Mouse (Mus musculus) G1E (cell line): ENCODE measurements around the gene Iqch. TPM values are rescaled to one million over a fixed set of nuclear protein-coding genes. Genes with fewer than 3 reads are reported as not detected.
"Not testable (repeated sequence)": the region's sequence is repeated elsewhere in the genome, so short reads cannot be mapped to it uniquely, and the experiment has no call there.

Source experiments
- ATAC-seq: 2 replicates; pipeline ENCODE4 v1.8.0; 2016; ENCODE audit warnings: mild to moderate bottlenecking; ENCODE audit not compliant: insufficient number of reproducible peaks, poor library complexity, low FRiP score, severe bottlenecking; ENCODE audit errors: extremely low read depth
- DNase-seq: peaks from one replicate; pipeline ENCODE4 v3.0.0; 2012; ENCODE audit warnings: low spot score
- H3K27me3 ChIP-seq: 2 replicates; pipeline ENCODE4 v1.6.1; 2012; ENCODE audit warnings: mild to moderate bottlenecking, low read length, inconsistent platforms; ENCODE audit not compliant: insufficient read depth
- H3K36me3 ChIP-seq: replicated peaks from 2 replicates; pipeline ENCODE3; 2012; ENCODE audit warnings: mild to moderate bottlenecking, inconsistent platforms
- H3K4me1 ChIP-seq: 2 replicates; pipeline ENCODE4 v1.6.1; 2012; ENCODE audit warnings: low read depth, low read length, inconsistent platforms, mixed read lengths; ENCODE audit not compliant: insufficient read depth
- H3K4me3 ChIP-seq: 2 replicates; pipeline ENCODE4 v1.5.1; 2012; ENCODE audit warnings: low read depth, mild to moderate bottlenecking, inconsistent platforms, low read length, moderate library complexity, mixed read lengths
- H3K9me3 ChIP-seq: replicated peaks from 2 replicates; pipeline ENCODE4 v1.6.1; 2012; ENCODE audit warnings: inconsistent platforms
- CTCF ChIP-seq: IDR thresholded peaks from 2 replicates; pipeline ENCODE4 v1.5.1; 2012; ENCODE audit warnings: low read depth, low read length, inconsistent platforms, mixed read lengths
- GATA1 ChIP-seq: IDR thresholded peaks from 2 replicates; pipeline ENCODE4 v1.6.1; 2012; ENCODE audit warnings: borderline replicate concordance, low read length, inconsistent platforms, mixed read lengths
- GATA2 ChIP-seq: IDR thresholded peaks from 2 replicates; pipeline ENCODE4 v1.6.1; 2012; ENCODE audit warnings: low read depth, low read length, inconsistent platforms, borderline replicate concordance
- POLR2AphosphoS5 ChIP-seq: IDR thresholded peaks from 2 replicates; pipeline ENCODE4 v1.6.1; 2012; ENCODE audit warnings: low read depth, low read length, inconsistent platforms; ENCODE audit not compliant: insufficient replicate concordance
- TAL1 ChIP-seq: conservative IDR thresholded peaks from 2 replicates; pipeline ENCODE4 v1.6.1; 2012; ENCODE audit warnings: low read depth, low read length, inconsistent platforms, mixed read lengths
- polyA plus RNA-seq: library from polyadenylated mRNA; stranded (reverse); fragments of >175 nt; gene quantifications from 2 replicates; pipeline ENCODE4 v1.2.3, GENCODE M21; 2012
- total RNA-seq, 2 experiments: library from RNA; stranded (forward) in 1 of 2; stranded (reverse) in 1 of 2; fragments of 200-1000 nt in 1 of 2; fragments of >200 nt in 1 of 2; fragmentation: Nextera tagmentation in 1 of 2; gene quantifications; 2 replicates each; pipeline ENCODE4 v1.2.3; 2014 to 2017

Gene Iqch
- total and polyA plus RNA-seq, 3 experiments, result 0.22 TPM; not detected in 2

GRCm38 (mm10) chr9:63561931-63562330, 40.4 kb downstream of the Iqch start:
- TF ChIP-seq TAL1 (no peak), GATA1 (no peak), GATA2 (no peak), CTCF (no peak), POLR2AphosphoS5 (no peak)
- Histone ChIP-seq H3K9me3 (no peaks in the 10 kb centered on the region), H3K27me3 (peaks cover 14% of the 10 kb centered on the region), H3K4me3 (no peak overlapping the region), H3K4me1 (no peaks in the 10 kb centered on the region), H3K36me3 (no peaks in the 10 kb centered on the region)
- no peak for ATAC-seq
- no peak for DNase-seq

GRCm38 (mm10) chr9:63556933-63557332, 45.4 kb downstream of the Iqch start:
- Histone ChIP-seq H3K36me3 (no peaks in the 10 kb centered on the region), H3K4me1 (no peaks in the 10 kb centered on the region), H3K27me3 (peaks cover 11% of the 10 kb centered on the region), H3K4me3 (no peak overlapping the region), H3K9me3 (no peaks in the 10 kb centered on the region)
- DNase-seq, result no peak
- no peak for ATAC-seq
- TF ChIP-seq CTCF (no peak), GATA2 (no peak), TAL1 (no peak), GATA1 (no peak), POLR2AphosphoS5 (no peak)

GRCm38 (mm10) chr9:63556316-63556715, 46.0 kb downstream of the Iqch start:
- DNase-seq (no peak), ATAC-seq (no peak)
- Histone ChIP-seq H3K36me3 (no peaks in the 10 kb centered on the region), H3K4me1 (no peaks in the 10 kb centered on the region), H3K4me3 (no peak overlapping the region), H3K9me3 (no peaks in the 10 kb centered on the region), H3K27me3 (peaks cover 8% of the 10 kb centered on the region; the same call in 1 of the 2 replicates)
- TF ChIP-seq POLR2AphosphoS5, result no peak
- no peak for TF ChIP-seq GATA1
- TF ChIP-seq CTCF, result no peak
- no peak for TF ChIP-seq TAL1

- Histone ChIP-seq H3K36me3 (no peaks in the 10 kb centered on the region), H3K27me3 (peaks cover 10% of the 10 kb centered on the region; the same call in 1 of the 2 replicates), H3K9me3 (no peaks in the 10 kb centered on the region), H3K4me3 (no peak overlapping the region), H3K4me1 (no peaks in the 10 kb centered on the region)
- no peak for TF ChIP-seq POLR2AphosphoS5
- TF ChIP-seq GATA2, result no peak
- no peak for TF ChIP-seq TAL1
- no peak for TF ChIP-seq CTCF
- no peak for TF ChIP-seq GATA1
- no peak for DNase-seq
- no peak for ATAC-seq
These were observed 46.8 kb downstream of the Iqch start for GRCm38 (mm10) chr9:63555460-63555990.

- no peak for TF ChIP-seq TAL1
- TF ChIP-seq GATA1, result no peak
- TF ChIP-seq GATA2, result no peak
- no peak for TF ChIP-seq CTCF
- no peak for TF ChIP-seq POLR2AphosphoS5
- ATAC-seq (no peak), DNase-seq (no peak)
- no peaks in the 10 kb centered on the region for H3K4me1 ChIP-seq
- no peak overlapping the region for H3K4me3 ChIP-seq
- no peaks in the 10 kb centered on the region for H3K36me3 ChIP-seq
- H3K9me3 ChIP-seq, result no peaks in the 10 kb centered on the region
- H3K27me3 ChIP-seq, result peaks cover 17% of the 10 kb centered on the region
These were observed 48.7 kb downstream of the Iqch start for GRCm38 (mm10) chr9:63553628-63554027.

GRCm38 (mm10) chr9:63550701-63551100, 51.6 kb downstream of the Iqch start:
- H3K9me3 ChIP-seq, H3K4me1 ChIP-seq, H3K4me3 ChIP-seq, ATAC-seq, H3K36me3 ChIP-seq, DNase-seq: not testable (repeated sequence)
- H3K27me3 ChIP-seq, result peaks cover 19% of the 10 kb centered on the region

GRCm38 (mm10) chr9:63548966-63549365, 53.3 kb downstream of the Iqch start:
- no peak for DNase-seq
- no peak for TF ChIP-seq CTCF
- no peak for TF ChIP-seq GATA2
- TF ChIP-seq GATA1, result no peak
- TF ChIP-seq POLR2AphosphoS5, result no peak
- no peak for TF ChIP-seq TAL1
- no peak overlapping the region for H3K4me3 ChIP-seq
- no peaks in the 10 kb centered on the region for H3K36me3 ChIP-seq
- no peak for ATAC-seq
- H3K27me3 ChIP-seq, result peaks cover 22% of the 10 kb centered on the region
- H3K9me3 ChIP-seq, result no peaks in the 10 kb centered on the region
- H3K4me1 ChIP-seq, result no peaks in the 10 kb centered on the region
